Mouse (Mus musculus) hindbrain, embryonic 15.5 days (tissue): ENCODE results near the gene Cacna1c. TPM values are rescaled to one million over a fixed set of nuclear protein-coding genes. Genes with fewer than 3 reads are reported as not detected.
"Not testable (repeated sequence)": the region's sequence is repeated elsewhere in the genome, so short reads cannot be mapped to it uniquely, and the experiment has no call there.

Experiments used
- ATAC-seq: fragments of 200-750 bp; cut with Nextera tagmentation; 2 replicates; pipeline ENCODE4 v1.8.0; 2017; ENCODE audit warnings: low read depth, moderate number of reproducible peaks, moderate TSS enrichment; ENCODE audit not compliant: low FRiP score
- H3K27ac ChIP-seq: fragments of 300-500 bp; sonication (generic); replicated peaks from 2 replicates; pipeline ENCODE4 v1.5.1; 2015; ENCODE audit warnings: mild to moderate bottlenecking, inconsistent platforms
- H3K27me3 ChIP-seq: fragments of 300-500 bp; sonication (generic); 2 replicates; pipeline ENCODE4 v1.6.1; 2015; ENCODE audit warnings: control low read depth, inconsistent platforms
- H3K36me3 ChIP-seq: fragments of 300-500 bp; sonication (generic); 2 replicates; pipeline ENCODE4 v1.6.1; 2015; ENCODE audit warnings: control low read depth, inconsistent platforms
- H3K4me1 ChIP-seq: fragments of 300-500 bp; sonication (generic); replicated peaks from 2 replicates; pipeline ENCODE4 v1.6.1; 2015; ENCODE audit warnings: control low read depth, inconsistent platforms
- H3K4me2 ChIP-seq: fragments of 300-500 bp; sonication (generic); 2 replicates; pipeline ENCODE4 v1.6.1; 2015; ENCODE audit warnings: moderate library complexity, mild to moderate bottlenecking, inconsistent platforms
- H3K4me3 ChIP-seq: fragments of 300-500 bp; sonication (generic); 2 replicates; pipeline ENCODE4 v1.5.1; 2015; ENCODE audit warnings: mild to moderate bottlenecking, inconsistent platforms
- H3K9ac ChIP-seq: fragments of 300-500 bp; sonication (generic); 2 replicates; pipeline ENCODE4 v1.6.1; 2015; ENCODE audit warnings: inconsistent platforms
- H3K9me3 ChIP-seq: fragments of 300-500 bp; sonication (generic); 2 replicates; pipeline ENCODE4 v1.6.1; 2016; ENCODE audit warnings: control low read depth, inconsistent platforms
- WGBS: fragments of 180-500 bp; shearing (Covaris S2); methylation state at CpG from one replicate; pipeline ENCODE4 v1.1.7; 2015; 5-methylcytosine and 5-hydroxymethylcytosine counted together
- polyA plus RNA-seq: library from polyadenylated mRNA; unstranded; fragments of >200 nt; fragmentation: Nextera tagmentation; extraction: Ambion mirVana; gene quantifications from 2 replicates; pipeline ENCODE4 v1.2.1, GENCODE M21; 2015

The Cacna1c gene
- polyA plus RNA-seq, 1 experiment from 2014 or later, result 7.0 TPM

DNA sequence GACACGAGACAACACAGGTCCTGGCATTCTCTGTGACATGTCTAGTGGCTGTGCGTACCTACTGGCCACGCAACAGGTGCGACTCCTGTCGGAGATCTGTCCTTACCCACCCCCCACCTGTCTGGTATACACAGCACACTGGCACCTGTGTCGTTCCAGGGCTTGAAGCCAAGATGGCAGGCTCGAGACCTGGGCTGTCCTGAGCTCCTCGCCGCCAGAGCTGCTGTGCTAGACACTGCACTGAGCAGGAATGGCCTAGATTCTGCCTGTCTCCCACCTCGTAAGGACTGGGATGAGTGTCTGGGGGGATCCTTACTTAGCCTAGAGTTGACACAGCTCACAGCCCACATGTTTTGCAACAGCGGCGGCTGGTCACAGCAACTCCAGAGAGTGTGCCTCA lies 29.0 kb upstream of the Cacna1c start:
- WGBS, result 68% methylated on average over 12 of the region's 12 CpGs
- H3K27me3 ChIP-seq, result no peaks in the 10 kb centered on the region
- peak overlapping the region; percentile 56 for H3K27ac ChIP-seq
- ATAC-seq, result peak; percentile 49; the same call in 1 of the 2 replicates
- peaks cover 25% of the 10 kb centered on the region for H3K4me1 ChIP-seq
- H3K4me2 ChIP-seq, result 0 out of 2 replicates have a peak overlapping the region, but pooled peaks have one; percentile 30
- H3K36me3 ChIP-seq, result no peaks in the 10 kb centered on the region
- H3K9ac ChIP-seq, result no peak overlapping the region
- no peak overlapping the region for H3K4me3 ChIP-seq
- no peaks in the 10 kb centered on the region for H3K9me3 ChIP-seq

DNA sequence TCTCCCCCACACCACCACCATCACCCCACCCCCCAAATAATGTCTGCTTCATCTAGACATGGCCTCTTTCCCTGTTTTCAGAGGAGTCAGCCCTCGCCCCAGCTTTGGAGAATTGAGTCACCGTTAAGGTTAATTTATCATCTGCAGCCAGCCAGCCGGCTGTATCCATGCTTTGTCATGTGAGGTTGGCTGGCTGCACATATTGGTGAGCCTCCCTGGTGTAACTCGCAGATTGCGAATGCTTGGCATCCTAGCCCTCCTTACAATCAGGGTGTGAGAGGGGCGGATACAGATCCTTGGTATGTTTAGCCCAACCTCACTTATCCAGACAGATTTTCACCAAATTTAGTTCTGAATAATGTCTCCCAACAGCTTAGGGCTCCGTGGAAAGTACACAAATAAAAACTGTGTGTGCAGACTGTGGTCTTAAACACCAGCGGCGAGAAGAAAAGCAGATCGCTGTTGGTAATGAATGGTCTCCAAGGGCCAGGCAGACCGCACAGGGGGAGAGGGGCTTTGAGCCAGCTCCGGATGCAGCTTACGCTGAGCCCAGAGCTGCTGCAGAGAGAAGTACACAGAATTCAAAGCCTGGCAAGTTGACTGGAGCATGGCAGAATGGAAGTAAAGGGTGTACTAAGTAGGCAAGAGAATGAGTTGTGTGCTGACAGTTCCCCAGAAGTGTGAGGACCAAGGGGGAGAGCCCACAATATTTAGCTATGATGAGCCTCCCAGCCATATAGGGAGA lies 28.4 kb upstream of the Cacna1c start:
- H3K27me3 ChIP-seq, result no peaks in the 10 kb centered on the region
- H3K4me2 ChIP-seq, result peak overlapping the region; percentile 30
- H3K4me3 ChIP-seq, result no peak overlapping the region
- H3K36me3 ChIP-seq, result no peaks in the 10 kb centered on the region
- peak overlapping the region; percentile 56 for H3K27ac ChIP-seq
- H3K4me1 ChIP-seq, result peaks cover 25% of the 10 kb centered on the region
- no peaks in the 10 kb centered on the region for H3K9me3 ChIP-seq
- ATAC-seq, result peak; percentile 67
- 26% methylated on average over 13 of the region's 13 CpGs for WGBS
- no peak overlapping the region for H3K9ac ChIP-seq

- H3K36me3 ChIP-seq, result peaks cover 5% of the 10 kb centered on the region
- H3K9me3 ChIP-seq, result no peaks in the 10 kb centered on the region
- H3K4me2 ChIP-seq, result no peak overlapping the region
- no peak overlapping the region for H3K27ac ChIP-seq
- peaks cover 21% of the 10 kb centered on the region for H3K4me1 ChIP-seq
- 49% methylated on average over 10 of the region's 10 CpGs for WGBS
- H3K27me3 ChIP-seq, result no peaks in the 10 kb centered on the region
- H3K9ac ChIP-seq, result no peak overlapping the region
- peak; percentile 68; the same call in 1 of the 2 replicates for ATAC-seq
- H3K4me3 ChIP-seq, result no peak overlapping the region
These were observed 24.1 kb upstream of the Cacna1c start for GRCm38 (mm10) chr6:119220297-119220696.

- Histone ChIP-seq H3K27ac (no peak overlapping the region), H3K4me2 (no peak overlapping the region), H3K27me3 (no peaks in the 10 kb centered on the region), H3K4me3 (no peak overlapping the region), H3K9ac (no peak overlapping the region), H3K9me3 (no peaks in the 10 kb centered on the region), H3K4me1 (peaks cover 12% of the 10 kb centered on the region), H3K36me3 (peaks cover 15% of the 10 kb centered on the region)
- 68% methylated on average over 15 of the region's 15 CpGs for WGBS
- no peak for ATAC-seq
These were observed 23.1 kb upstream of the Cacna1c start for GRCm38 (mm10) chr6:119219237-119219870.

GRCm38 (mm10) chr6:119218591-119218990 lies 22.4 kb upstream of the Cacna1c start:
- no peak overlapping the region for H3K9ac ChIP-seq
- WGBS, result 87% methylated on average over 5 of the region's 5 CpGs
- no peaks in the 10 kb centered on the region for H3K9me3 ChIP-seq
- ATAC-seq, result no peak
- H3K27me3 ChIP-seq, result no peaks in the 10 kb centered on the region
- H3K27ac ChIP-seq, result no peak overlapping the region
- peaks cover 15% of the 10 kb centered on the region for H3K36me3 ChIP-seq
- H3K4me1 ChIP-seq, result peaks cover 7% of the 10 kb centered on the region; the same call in 1 of the 2 replicates
- H3K4me2 ChIP-seq, result no peak overlapping the region
- H3K4me3 ChIP-seq, result no peak overlapping the region

GRCm38 (mm10) chr6:119217661-119218060 lies 21.4 kb upstream of the Cacna1c start:
- no peak for ATAC-seq
- Histone ChIP-seq H3K4me2 (no peak overlapping the region), H3K9ac (no peak overlapping the region), H3K4me3 (no peak overlapping the region), H3K27ac (no peak overlapping the region), H3K27me3 (no peaks in the 10 kb centered on the region), H3K9me3 (no peaks in the 10 kb centered on the region), H3K36me3 (peaks cover 21% of the 10 kb centered on the region), H3K4me1 (peaks cover 7% of the 10 kb centered on the region; the same call in 1 of the 2 replicates)
- 79% methylated on average over 4 of the region's 4 CpGs for WGBS

DNA sequence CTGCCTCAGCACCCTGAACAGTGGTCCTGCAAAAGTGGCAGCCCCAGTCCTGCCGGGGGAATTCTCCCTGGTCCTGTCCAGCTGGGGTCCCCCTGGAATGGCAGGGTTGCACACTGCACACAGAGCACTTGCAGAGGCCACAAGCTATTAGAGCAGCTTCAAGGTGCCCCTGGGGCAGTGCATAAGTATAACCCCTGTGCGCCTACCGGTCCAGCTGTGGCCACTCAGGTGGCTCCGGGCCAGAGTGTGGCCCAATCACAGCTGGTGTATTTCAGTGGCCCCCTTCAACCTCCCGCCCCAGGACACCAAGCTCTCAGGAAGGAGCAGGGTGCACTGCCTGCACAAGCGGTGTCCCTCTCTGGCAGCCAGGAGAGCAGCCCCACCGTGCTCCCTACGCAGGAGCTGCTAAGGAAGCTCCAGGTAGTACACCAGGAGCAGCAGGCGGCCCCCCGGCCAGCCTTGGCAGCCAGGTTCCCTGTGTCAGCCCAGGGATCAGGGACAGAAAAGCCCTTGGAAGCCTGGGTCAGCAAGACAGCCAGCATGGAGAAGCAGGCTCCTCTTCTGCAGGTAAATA lies 18.9 kb upstream of the Cacna1c start:
- WGBS, result 91% methylated on average over 10 of the region's 10 CpGs
- H3K4me1 ChIP-seq, result no peaks in the 10 kb centered on the region; the same call in 1 of the 2 replicates
- no peak for ATAC-seq
- H3K9me3 ChIP-seq, result no peaks in the 10 kb centered on the region
- H3K4me3 ChIP-seq, result no peak overlapping the region
- peaks cover 21% of the 10 kb centered on the region for H3K36me3 ChIP-seq
- H3K9ac ChIP-seq, result no peak overlapping the region
- no peak overlapping the region for H3K27ac ChIP-seq
- H3K4me2 ChIP-seq, result no peak overlapping the region
- no peaks in the 10 kb centered on the region for H3K27me3 ChIP-seq

DNA sequence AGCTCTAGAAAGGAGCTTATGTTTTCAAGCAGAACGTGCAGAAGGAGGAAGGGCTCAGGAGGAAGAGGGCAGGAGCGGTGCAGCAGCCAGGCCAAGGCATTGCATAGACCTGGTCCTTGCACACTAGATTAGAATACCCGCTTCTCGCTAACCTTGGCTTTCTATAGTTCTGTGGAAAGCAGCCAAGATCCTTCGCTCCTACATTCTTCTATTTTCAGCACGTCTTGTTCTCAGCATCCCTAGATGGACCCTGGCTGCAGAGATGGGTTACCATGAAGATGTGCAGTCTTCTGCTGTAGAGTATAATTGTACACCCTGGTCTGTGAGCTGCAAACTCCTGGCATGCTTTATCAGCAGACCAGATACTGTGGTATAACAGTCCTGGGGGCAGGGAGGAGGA lies 18.0 kb upstream of the Cacna1c start:
- no peak overlapping the region for H3K4me3 ChIP-seq
- H3K9me3 ChIP-seq, result no peaks in the 10 kb centered on the region
- H3K4me1 ChIP-seq, result no peaks in the 10 kb centered on the region
- no peaks in the 10 kb centered on the region for H3K27me3 ChIP-seq
- ATAC-seq, result no peak
- H3K36me3 ChIP-seq, result peaks cover 21% of the 10 kb centered on the region
- no peak overlapping the region for H3K9ac ChIP-seq
- H3K27ac ChIP-seq, result no peak overlapping the region
- 77% methylated on average over 6 of the region's 6 CpGs for WGBS
- no peak overlapping the region for H3K4me2 ChIP-seq

DNA sequence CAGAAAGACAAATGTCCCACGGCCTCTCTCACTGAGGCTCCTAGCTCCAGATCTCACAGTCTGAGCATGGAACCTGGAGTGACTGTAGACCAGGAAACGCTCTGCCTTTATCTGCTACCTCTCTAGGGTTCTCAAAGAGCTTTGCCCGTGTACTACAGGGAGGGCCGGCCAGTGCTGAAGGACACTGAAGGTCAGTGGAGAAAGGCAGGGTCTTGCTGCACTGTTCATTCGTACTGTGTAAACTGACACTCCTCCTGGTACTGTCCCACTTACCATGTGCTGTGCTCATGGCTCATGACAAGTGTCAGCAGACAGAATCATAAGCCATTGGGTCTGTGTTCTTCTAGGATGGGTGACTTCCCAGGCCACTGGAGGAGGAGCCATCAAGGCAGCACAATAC lies 17.2 kb upstream of the Cacna1c start:
- ATAC-seq, result no peak

DNA sequence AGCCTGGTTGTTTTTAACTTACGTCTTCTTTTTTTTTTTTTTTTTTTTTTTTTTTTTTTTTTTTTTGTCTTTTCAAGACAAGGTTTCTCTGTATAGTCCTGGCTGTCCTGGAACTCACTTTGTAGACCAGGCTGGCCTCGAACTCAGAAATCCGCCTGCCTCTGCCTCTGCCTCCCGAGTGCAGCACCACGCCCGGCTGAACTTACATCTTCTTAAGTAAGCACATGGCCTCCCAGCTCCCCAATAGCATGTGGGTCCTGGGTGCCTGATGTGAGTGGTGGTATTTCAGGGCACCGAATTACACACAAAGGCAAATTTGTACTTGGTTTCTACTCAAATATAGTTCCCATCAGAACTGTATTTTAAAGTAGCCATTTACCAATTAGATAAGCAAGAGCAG lies 9.8 kb upstream of the Cacna1c start:
- H3K9me3 ChIP-seq, H3K27ac ChIP-seq, H3K9ac ChIP-seq, H3K4me2 ChIP-seq, ATAC-seq, H3K4me1 ChIP-seq, H3K4me3 ChIP-seq, H3K27me3 ChIP-seq: not testable (repeated sequence)
- H3K36me3 ChIP-seq, result peaks cover 14% of the 10 kb centered on the region; the same call in 1 of the 2 replicates
- 86% methylated on average over 7 of the region's 7 CpGs for WGBS

More for the DNA sequence above, 17.2 kb upstream of the Cacna1c start:
- peaks cover 21% of the 10 kb centered on the region for H3K36me3 ChIP-seq
- H3K9ac ChIP-seq, result no peak overlapping the region
- no peaks in the 10 kb centered on the region for H3K27me3 ChIP-seq
- no peak overlapping the region for H3K4me3 ChIP-seq
- H3K4me1 ChIP-seq, result no peaks in the 10 kb centered on the region
- no peak overlapping the region for H3K27ac ChIP-seq
- no peak overlapping the region for H3K4me2 ChIP-seq
- H3K9me3 ChIP-seq, result no peaks in the 10 kb centered on the region
- 89% methylated on average over 5 of the region's 5 CpGs for WGBS

GRCm38 (mm10) chr6:119204915-119205314 lies 8.7 kb upstream of the Cacna1c start:
- WGBS, result 55% methylated on average over 3 of the region's 3 CpGs
- no peaks in the 10 kb centered on the region for H3K9me3 ChIP-seq

DNA sequence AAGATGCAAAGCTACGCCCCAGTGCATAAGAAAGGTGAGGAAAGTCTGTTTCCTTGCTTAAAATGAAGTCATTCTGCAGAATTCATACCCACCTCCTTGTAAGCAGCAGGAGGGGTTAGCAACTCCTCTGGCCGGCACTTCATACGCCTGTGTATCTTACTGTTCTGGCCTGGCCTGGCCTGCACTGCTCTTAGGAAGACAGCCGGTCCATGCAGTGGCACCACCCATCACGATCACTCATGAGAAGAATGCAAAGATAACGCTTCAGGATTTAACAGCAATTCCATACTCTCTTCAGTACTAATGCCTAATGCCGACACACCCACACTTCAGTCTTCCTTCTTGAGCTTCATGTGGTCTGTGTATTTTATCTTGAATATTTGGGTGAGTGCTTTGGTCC lies 8.1 kb upstream of the Cacna1c start:
- Histone ChIP-seq H3K4me2 (no peak overlapping the region), H3K36me3 (peaks cover 14% of the 10 kb centered on the region; the same call in 1 of the 2 replicates), H3K27ac (no peak overlapping the region), H3K9me3 (no peaks in the 10 kb centered on the region), H3K4me1 (peaks cover 7% of the 10 kb centered on the region; the same call in 1 of the 2 replicates), H3K9ac (no peak overlapping the region), H3K4me3 (no peak overlapping the region), H3K27me3 (no peaks in the 10 kb centered on the region)
- no peak for ATAC-seq
- 93% methylated on average over 7 of the region's 7 CpGs for WGBS

More at GRCm38 (mm10) chr6:119204915-119205314, 8.7 kb upstream of the Cacna1c start:
- 0 out of 2 replicates have a peak, but pooled peaks cover 1% of the 10 kb centered on the region for H3K4me1 ChIP-seq
- no peak for ATAC-seq
- H3K36me3 ChIP-seq, result peaks cover 14% of the 10 kb centered on the region; the same call in 1 of the 2 replicates
- no peak overlapping the region for H3K27ac ChIP-seq
- no peaks in the 10 kb centered on the region for H3K27me3 ChIP-seq
- H3K4me2 ChIP-seq, result no peak overlapping the region
- no peak overlapping the region for H3K9ac ChIP-seq
- H3K4me3 ChIP-seq, result no peak overlapping the region
